Mouse (Mus musculus): ENCODE data around the gene Ambp.

Ambp gene

DNA sequence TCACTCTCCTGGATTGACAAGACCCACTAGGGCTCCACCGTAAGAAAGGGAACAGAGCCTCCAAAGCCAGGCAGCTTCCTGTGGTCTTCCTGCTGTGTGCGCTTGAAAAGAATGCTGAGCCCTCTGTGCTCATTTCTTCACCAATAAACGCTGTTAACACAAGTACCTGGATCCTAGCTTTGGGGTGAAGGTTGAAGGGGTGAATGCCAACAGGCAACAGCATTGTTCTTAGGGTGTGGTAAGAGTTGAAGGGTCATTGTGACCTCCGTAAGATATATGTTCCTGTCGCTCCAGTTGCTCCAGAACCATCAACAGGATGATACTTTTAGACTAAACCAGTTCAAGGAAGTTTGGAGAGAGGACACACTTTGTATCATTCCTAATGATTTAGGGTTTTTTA is at the start of gene Ambp:
Ambp (minus strand) TSS at position 101 of the 400 bp plus-strand sequence.
- DNase-seq = no peak

DNA sequence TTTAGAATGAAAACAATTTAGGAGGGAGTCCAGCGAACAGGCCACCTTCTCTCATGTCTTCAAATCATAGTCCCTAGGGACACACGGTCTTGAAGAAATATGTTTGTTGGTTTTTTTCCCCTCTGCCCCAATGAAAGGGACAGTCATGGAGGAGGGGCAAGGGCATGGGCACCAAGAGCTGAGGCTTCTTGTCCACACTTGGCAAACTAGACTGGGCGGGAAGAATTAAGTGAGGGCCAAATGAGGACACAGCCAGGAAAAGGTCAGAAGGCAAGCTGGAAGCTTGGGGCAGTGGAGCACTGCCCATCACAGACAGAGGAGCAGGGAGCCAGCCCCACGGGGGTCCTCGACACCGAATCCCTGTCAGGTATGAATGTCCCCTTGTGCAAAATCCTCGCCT is 49.3 kb upstream of the Ambp start:
- DNase-seq = no peak

DNA sequence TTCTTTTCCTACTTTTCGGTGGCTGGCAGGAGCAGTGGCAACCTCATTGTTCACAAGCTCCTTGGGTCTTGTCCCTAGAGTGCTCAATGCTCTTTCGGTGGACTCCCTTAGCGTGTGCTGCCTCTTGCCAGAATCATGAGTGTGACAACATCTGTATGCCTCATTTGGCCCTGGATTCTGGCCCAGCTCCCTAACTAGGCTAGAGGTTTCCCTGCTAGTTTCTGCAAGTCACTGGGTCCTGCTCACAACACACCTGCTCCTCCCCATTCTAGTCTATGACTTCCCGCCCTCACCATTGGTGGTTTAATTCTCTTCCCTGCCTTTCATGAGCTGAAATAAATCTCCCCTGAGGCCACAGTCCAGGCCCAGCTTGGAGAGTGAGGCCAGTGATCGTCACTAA is 44.8 kb upstream of the Ambp start:
- no peak for DNase-seq

DNA sequence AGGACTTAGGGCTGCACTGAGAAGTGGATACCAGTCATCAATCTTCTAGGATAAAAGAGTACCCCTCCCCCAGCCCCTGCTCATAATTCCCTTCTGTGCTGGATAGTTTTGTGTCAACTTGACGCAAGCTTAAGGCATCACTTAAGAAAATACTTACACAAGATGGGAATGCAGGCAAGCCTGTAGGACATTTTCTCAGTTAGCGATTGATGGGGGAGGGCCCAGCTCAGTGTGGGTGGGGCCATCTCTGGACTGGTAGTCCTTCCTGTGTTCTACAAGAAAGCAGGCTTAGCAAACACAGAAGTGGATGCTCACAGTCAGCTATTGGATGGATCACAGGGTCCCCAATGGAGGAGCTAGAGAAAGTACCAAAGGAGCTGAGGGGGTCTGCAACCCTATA is 39.8 kb upstream of the Ambp start:
- DNase-seq = no peak

DNA sequence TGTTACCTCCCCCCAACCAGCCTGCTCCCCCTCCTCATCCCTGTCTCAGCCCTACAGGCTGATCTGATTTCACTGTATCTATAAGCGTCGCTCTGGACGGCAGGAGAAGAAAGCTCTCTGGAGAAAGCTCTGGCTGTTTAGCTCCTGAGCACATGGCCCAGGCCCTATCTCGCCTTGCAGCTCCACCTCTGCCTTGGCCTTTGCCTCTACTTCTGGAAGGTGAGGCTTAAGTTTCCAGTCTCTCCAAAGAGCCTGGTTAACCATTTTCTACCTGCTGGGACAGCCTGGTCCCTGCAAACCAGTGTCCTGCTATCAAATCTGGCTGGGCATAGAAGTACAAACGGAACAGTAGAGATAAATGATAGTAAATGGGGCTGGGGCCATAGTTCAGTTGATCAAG is 37.0 kb upstream of the Ambp start:
- no peak for DNase-seq

DNA sequence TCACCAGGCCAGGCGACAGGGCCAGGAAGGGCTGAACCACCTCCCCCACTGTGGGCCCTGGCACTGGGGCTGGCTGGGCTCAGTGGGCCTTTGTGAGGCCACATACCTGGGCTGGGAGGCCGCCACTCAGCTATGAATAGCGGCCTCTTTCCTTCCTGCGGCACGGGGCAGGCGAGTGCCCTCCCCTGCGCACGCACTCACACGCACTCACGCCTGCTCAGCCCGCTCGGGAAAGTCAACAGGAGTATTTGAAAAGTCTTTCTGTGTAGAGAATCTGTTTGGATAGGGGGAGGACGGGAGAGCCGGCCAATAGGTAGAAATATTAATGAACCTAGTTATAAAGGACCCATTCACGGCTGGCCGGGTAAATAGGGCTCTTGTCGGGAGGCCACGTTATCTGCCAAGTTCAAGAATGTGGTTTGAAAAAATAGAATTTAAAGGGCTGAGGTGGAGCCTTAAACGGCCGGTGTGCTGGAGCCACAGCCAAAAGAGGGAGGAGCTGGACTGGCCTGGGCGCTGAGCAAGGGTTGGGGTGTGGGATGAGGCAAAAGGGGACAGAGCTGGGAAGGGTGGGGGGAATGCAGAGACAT is 31.8 kb upstream of the Ambp start:
- DNase-seq = no peak

DNA sequence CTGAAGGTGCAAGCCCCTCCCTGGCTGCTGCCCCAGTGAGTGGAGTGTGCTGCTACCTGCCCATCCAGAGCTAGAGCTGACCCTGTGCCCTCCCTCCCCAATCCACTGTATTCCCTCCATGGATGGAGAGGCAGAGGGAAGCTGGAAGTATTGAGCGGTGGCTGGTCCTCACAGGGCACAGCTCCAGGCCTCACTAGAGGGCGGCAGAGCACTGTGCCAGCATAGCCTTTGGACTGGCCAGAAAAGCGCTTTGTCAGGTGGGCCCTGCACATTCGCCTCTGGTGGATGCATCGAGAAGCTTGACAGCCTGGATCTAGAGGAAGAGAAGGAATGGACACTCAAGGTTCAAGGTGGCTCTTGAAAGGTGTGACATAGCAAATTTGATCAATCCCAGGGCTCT is 27.0 kb upstream of the Ambp start:
- peak; percentile 55 to 58 for DNase-seq

DNA sequence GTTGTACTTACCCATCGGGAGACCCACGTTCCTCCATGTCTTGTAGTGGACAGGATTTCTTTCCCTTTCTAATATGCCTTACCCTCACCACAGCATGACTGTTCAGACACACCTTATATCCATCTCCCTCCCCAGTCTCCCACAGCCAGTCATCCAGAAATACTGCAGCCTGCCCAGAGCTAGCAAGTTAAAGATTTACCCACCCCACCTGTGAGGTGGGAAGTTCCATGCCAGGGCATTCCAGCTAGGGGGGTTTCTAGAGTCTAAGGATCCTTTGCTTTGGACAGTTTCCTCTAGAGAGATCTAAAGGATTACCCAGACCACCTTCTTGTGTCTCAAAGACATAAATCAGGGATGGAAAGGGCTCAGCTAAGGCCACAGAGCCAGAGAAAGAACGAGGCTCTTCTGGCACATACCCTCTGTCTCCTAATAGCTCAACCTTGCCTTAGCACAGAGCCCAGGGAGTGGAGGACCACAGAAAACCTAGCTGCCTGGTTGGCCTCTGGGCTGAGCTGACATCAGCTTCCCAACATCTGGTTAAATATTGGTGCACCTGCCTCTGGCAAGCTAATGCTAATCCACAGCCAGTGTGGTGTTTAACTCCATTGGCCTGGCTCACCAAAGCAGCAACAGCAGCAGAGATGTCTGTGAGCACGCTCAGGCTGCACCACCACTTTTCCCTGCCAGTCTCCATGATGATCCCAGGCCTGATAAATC is 17.5 kb upstream of the Ambp start, which contains the start of gene Kif12:
Kif12 (minus strand) TSS at position 163 of the 717 bp plus-strand sequence.
- DNase-seq = no peak

DNA sequence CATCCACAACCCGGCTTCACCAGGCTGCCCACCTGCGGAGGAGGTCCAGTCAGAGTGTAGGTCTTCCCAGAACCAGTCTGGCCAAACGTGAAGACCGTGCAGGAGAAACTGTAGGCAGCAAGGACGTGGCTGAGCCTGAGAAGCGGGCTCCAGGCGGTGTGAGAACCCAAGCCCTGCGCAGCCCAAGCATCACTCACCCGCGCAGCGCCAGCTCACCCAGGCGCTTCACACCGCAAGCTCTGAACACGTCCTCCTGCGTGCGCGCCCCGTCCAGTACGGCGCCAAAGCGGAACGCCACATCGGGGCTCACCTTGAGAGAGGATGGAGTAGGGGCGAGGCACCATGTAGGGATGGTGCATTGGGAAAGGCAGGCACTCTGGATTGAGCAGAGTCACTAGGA is 16.5 kb upstream of the Ambp start:
- no peak for DNase-seq

DNA sequence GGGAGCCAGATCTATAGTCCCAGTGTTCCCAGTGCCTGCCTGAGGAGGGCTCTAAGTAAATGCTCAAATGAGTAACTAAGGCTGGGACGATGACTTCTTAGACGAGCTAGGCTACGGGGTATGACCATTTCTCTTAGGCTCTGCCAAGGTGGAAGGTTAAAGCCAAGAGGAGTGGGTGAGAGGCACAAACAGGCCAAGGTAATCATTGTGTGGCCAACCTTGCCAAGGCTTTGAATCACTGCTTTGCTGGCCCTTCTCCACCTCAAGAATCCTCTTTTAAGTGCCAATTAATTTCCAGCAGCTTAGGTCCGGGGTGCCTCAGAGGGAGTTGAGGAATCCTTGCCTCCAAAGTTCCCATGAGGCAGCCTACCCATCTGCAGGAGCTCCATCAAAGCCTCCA is 15.5 kb upstream of the Ambp start:
- no peak for DNase-seq

DNA sequence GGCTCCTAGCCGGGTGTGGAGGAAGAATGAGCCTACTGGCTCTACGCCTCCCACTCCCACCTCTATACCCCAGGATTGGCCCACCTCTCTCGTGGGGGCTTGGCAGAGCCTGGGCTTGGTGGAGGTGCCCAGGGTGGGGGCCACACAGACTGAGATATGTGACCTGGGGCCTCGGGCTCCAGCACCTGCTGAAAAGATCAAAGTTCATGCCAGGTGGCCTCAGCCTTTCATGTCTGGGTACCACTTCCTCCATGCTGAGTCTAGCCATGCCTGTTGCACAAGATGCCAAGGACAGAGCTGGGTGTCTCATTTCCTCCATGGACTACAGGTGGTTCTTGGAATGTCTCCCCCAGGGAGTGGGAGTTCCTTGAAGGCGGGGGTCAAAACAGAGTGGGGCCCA is 11.7 kb upstream of the Ambp start:
- peak; percentile 33 to 72 for DNase-seq

DNA sequence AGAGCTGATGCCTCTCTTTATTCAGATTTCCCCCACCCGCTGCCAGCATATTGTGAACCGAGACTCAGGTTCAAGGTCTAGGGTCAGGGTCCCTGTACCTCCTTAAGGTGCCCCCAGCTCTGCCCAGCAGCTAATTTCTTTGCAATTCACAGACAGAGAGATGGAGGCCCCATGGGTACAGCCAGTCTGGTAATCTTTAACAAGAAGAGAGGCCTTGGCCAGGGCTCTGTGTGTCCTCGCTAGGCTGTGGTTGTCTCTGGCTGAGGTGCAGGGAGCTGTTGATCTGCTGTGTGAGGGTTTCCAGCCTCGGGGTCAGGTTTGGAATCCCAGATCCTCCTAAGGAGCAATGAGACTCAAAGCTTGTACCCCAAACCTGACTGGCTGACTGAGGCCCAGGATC is 11.0 kb upstream of the Ambp start:
- peak in 1 of 2 experiments; percentile 1 for DNase-seq

DNA sequence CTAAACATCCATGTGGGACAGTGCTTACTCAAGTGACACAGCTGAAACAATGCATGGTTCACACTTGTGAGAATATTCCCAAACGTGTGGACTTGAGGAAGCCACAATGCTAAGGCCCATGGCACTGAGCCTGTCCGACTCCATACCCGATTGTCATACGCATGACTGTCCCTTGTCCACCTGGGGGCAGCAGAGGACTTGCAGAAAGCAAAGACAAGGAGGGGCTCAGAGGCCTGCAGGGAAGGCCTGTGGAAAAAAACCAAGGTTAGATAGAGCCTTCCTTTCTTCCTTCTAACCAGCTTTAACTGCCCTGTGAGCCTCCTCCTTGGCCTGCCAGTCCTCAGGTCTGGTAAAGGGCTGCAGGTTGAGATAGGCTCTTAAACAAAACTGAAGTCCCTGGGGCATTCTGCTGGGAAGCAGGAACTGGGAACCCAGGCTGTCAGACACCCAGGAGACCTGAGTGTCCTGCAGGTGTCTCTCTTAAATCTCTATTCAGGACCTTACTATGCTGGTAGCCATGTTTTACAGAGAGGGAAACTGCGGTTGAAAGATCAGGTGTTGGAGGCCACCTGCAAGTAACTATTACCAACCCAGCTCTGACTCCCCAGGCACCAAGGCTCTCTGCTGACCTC is 4.5 kb upstream of the Ambp start:
- peak; percentile 83 to 86 for DNase-seq

DNA sequence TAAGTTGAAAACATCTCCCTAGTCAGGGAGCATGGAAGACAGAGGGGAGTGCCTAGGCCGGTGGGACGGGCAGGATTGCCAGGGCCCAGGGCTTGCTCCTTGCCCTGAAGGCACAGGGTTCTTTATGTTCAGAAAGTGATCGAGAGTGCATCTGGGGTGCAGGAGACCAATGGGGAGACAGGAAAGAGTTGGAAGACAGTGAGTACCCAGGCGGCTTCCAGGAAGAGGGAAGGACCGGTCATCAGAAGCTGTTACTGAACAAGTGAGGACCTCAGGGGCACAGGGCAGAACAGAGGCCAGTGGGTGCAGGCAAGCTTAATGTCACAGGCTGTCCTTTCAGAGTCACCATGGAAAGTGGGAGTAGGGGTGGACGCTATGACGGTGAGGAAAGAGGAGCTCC is 3.6 kb upstream of the Ambp start:
- DNase-seq = peak in 1 of 2 experiments; percentile 6

DNA sequence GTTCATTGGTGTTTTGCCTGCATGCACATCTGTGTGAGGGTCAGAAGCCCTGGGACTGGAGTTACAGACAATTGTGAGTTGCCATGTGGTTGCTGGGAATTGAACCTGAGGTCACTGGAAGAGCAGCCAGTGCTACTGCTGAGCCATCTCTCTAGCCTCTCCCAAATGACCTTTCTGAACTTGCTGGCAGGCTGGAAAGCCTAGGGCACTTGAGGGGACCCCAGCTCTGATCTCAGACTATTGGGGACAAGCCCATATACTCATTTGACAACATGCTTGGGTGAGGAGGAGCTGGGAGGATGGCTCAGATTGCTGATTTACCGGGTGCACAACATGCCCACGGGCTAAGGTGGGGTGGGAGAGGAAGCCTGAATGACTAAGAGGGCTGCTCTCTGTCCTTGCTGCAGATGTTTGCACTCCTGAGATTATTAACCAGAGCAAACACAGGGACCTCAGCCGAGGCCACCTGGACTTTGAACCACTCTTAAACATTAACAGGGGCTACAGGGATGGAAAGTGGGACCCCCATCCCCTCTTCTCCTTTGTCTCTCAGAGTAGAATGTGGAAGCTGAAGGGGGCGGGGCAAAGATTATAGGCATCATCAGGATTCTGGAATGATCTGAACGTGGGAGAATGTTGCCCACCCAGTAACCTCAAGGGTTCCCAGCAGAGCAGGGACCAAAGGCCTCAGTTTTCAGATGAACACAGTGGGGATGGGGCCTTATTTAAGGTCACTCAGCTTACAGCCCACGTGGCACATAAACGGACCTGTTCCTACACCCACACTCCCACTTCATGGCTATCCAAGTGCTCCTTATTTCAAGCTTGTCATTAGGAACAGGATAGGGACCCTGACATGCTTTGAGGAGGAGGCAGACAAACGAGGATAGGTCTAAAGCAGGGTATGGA is 2.4 kb upstream of the Ambp start:
- DNase-seq = peak in 1 of 2 experiments; percentile 1

DNA sequence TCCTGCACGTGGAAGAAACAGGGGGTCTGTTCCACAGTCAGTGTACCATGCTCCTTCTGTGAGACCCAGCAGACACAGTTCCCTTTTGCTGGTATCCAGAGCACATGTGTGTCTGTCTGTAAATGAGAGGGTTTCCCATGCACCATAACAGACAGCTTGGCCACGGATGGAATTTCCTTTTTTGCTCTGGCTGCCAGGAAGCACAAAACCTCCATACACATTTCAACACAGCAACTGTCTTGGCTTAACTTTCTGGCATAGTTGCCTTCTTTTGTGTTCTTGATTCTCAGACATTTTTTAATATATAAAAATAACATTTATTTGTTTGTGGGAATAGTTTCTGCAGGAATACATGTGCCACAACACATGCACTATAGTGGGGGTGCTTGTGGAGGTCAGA is 997 bp upstream of the Ambp start:
- DNase-seq = no peak

DNA sequence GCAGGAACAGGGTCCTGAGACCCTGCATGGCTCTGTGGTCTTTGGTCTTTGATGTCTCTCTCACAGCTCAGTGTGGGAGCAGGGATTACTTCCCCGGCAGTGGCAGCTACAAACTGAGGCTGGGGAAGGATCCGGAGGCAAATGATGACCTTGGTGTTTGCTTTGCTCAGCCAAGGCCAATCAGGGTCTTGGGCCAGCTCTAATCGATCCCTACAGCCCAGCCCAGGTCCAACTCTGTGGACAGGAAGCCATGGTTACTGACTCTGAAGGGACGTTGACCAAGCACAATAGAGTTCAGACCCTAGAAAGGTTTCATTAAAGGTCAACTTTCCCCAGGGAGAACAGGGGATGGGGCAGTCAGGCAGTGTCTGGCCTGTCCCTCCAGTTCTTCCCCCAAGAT is 571 bp downstream of the Ambp start:
- DNase-seq = no peak

DNA sequence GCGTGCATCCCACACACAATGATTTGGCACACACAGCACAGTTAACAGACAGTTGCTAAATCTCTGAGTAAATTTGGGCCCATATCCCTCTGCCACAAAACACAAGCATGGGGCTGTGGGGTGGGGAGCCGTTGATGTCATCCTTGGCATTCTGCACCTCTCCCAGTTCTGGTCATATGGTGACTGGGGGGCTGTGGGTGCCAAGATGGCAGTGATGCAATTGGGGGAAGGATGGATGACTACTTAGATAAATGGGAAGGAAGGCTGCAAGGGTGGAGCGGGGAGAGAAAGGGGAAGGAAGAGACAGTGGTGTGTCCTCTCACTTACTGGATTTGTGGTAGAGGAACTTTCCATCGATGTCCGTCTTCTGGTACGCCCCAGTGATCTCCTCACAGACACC is 3.5 kb downstream of the Ambp start:
- DNase-seq = no peak

DNA sequence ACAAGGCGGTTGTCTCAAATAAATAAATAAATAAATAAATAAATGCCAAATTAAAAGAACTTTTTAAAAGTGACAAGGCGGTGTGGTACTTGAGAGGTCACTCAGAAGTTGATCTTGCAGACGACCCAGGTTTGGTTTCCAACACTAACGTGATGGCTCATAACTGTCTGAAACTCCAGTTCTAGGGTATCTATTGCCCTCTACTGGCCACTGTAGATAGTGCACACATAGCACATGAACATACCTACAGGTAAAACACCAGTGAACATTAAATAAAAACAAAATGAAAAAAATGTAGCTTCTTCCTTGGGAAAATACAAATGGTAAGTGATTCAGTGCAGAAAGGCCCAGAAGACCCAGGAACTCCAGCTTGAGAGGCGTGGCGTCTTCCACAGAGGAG is 7.3 kb downstream of the Ambp start:
- DNase-seq = no peak

DNA sequence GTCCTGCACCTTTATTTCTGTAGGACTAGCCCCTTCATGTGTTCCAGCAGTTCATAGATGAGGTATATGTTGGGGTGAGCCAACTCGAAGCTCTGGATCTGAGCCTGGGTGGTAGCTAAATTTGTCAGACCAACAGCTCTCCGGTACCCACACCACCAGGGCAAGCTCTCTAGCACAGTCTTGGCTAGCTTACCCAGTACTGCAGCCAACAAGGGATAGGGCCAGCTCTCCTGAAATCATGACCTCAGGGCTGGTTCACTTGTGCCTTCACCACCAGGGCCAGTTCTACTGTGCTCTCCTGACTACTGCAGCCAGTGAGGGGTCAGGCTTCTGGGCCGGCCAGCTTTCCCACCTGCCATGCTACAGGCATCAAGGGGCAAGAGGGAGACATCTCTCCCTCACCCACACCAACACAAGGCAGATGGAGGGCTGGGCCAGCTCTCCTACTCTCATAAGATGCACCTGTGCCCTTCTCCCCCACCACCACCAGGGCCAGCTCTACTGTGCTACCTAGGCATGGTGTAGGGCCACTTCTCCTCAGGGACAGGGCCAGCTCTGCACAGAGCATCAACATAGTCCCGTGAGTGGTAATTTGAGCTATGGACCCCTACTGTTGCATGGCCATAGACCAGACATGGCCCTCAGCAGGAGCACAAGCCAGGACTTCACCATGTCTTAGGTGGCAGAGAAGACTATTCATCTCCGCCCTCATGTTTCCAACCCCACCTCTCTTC is 24.5 kb downstream of the Ambp start:
- peak in 1 of 2 experiments; percentile 23 for DNase-seq

DNA sequence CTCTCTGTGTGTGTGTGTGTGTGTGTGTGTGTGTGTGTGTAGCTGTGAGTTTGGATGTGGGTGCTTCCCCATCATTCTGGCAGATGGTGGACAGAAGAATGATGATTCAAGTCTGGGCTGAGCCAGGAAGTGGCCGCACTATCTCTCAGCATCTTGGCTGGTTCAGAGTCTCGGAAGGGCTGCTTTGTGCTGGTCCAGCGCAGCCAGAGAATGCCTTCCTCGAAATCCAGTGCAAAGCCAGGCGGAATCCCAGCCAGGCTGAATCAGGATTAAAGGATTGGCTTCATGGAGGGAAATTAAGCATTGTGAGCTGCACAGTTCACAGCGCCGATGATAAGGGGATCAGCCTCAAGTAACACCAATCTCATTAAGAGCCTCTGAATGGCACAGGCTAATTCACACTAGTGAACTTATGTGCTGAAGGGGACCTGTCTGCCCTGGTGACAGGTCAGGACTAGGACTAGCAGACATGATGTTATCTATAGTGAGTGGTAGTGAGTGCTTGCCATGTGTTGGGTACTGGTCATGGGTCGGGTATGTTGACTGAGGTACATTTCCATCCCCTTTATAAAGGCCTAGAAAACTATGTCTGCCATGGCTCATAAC is 29.6 kb downstream of the Ambp start:
- DNase-seq = no peak
